Mouse (Mus musculus): ENCODE results near the gene Tmem201.

Gene Tmem201

DNA sequence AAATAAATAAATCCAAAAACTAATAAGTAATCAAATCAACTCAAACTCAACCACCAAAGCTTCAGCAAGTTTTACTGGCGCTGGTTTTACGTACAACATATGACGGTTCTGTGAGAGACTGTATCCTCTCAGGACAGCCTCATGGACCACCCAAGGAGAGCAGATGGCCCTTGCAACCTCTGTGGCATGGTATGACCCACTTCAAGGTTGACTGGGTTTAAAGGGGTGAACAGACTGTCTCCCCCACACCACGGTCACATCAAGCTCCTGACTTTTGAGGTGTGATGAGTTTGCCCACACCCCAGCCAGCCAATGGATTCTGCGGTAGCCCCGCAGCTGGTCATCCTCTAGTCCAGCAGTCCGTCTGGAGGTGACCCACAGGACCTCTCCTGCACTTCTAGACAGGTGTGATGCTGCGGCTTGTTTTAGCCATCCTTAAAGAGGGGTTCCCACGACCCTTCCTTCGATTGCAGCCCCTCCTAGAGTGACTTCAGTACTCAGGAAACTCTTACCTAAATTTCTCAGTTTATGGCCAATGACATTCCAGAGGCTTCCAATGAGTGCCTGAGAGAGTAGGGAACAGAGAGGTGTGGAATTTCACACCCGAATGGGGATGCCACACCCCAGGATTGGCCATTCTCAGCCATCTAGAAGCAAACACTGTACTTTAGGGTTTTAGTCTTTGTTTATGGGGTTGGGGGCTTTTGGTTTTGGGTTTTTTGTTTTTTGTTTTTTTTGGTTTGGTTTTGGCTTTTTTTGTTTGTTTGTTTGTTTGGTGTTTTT is 52.8 kb downstream of the Tmem201 start:
- in situ Hi-C loops (cut with MboI, MseI) = no loop called here

DNA sequence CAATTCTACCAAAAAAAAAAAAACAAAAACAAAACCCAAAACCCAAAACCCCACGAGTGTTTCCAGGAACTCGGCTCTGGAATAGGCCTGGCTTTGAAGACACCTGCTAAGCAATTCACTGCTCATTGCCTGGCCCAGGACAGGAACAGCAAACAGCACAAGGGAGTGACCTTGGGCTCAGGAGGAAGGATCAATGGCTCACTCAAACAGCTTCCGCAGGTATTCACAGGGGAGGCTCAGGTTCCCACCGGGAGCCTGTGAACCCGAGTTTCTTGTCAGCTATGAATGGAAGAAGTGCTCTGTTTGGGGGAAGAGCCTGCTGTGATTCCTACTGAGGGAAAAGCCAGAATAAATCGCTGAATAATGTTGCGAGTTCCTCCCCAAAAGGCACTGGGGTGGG is 54.0 kb downstream of the Tmem201 start:
- in situ Hi-C loops (cut with MboI, MseI) = no loop called here

DNA sequence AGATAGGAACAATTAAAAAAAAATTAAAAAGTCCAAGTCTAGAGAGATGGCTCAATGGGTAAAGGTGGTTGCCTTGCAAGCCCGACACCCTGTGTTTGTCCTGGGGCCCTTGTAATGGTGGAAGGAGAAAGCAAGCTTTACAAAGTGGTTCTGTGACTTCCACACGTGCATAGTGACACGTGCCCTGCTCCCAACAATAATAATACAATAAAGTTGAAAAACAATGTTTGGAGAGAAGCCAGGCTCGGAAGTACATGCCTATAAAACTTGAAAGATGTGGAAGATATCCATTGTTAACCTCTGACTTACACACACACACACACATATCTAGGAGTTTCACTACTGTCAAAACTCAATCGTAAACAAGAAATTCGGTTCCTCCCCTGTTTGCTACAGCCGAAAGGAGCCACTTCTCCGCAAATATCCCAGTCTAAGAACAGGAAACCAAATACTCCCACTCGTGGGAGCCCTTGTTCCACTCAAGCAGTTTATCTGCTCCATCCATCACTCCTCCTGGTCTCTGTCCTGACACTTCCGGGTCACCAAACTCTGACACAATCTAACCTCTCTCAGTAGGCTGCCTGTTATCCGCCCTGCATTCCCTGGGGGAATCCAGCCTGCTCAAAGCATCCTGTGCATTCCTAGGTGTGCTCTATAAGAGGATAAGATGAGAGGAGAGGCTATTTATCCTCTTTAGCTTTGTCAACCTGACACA is 58.6 kb downstream of the Tmem201 start:
- in situ Hi-C loops (cut with MboI, MseI) = no loop called here

DNA sequence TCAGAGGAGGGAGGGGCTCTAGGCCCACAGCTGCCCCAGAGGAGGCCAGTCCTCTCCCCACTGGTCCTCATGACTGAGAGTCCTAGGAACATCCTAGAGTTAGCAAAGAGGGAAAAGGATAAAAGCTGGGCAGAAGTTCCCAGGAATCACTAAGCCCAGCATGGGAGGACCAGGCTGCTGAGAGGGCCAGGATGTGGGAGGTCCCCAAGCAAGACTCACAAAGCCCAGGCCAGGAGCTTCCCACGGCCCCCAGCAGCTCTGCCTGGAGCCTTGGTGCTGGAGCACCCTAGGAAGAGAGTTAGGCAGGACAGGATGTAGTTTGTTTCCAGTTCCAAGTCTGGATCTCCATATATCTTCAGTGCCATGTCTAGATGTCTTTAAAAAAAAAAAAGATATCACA is 59.8 kb downstream of the Tmem201 start:
- in situ Hi-C loops (cut with MboI, MseI) = no loop called here

DNA sequence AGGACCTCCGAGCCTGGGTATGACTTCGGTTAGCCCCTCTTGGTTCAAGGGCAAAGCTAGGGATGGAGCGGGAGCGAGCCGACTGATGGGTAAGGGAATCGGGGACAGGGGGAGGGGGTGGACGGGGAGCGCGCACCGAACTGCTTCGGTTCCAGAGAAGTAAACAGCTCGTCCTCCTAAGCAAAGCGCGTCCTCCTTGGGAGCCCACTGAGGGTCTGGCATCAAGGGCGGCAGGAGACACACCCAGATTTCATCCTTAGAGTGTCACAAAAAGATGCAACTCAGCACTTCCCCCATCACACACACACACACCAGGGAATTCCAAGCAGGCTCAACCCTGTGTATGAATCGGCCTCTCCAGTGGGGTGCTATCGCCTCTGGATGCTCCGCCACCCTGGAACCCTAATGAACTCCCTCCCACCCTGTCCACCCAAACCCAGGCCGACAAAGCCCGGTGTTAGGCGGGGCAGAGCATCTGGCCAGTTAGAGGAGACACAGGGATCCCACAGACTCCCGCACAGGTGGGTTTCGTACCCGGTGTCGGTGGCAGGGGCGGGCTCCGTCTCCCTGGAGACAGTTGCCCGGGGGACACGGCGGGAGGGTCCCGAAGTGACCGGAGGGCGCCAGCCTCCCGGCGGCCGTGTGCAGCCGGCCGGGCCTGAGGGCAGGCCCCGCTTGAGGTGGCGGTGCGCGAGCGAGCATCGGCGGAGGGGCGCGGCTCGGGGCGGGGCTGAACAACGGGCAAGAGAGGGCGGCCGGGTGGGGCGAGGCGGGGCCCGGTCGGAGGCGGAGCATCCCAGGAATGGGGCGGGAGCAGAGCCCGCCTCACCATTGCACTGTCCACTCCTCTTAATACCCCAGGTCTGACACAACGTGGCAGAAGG is 62.2 kb downstream of the Tmem201 start:
- in situ Hi-C loops (cut with MboI, MseI) = no loop called here

DNA sequence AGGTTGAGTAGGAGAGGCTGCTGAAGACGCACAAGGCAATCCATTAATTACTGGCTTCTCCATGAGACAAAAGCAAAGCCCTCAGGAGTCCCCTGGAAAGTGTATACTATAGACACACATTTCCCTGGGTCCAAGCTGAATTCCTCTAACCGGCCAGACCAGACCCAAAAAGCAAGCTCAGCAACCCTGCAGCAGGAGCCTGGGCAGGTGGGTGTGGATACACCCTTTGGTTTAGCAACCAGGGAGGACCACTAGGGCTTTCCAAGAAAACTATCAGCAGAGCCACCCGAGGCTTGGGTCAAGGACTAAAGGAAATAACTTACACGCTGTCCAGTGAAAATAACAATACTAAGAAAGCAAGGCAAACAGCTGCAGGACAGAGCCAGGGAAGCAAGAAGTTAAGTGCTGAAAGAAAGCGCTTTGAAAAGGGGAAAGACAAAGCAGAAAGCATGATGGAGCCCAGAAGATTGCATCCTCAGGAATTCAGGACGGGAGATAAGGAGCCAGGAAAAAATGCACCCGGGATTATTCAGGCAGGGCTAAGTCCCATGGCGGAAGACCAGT is 62.9 kb downstream of the Tmem201 start:
- in situ Hi-C loops (cut with MboI, MseI) = no loop called here

DNA sequence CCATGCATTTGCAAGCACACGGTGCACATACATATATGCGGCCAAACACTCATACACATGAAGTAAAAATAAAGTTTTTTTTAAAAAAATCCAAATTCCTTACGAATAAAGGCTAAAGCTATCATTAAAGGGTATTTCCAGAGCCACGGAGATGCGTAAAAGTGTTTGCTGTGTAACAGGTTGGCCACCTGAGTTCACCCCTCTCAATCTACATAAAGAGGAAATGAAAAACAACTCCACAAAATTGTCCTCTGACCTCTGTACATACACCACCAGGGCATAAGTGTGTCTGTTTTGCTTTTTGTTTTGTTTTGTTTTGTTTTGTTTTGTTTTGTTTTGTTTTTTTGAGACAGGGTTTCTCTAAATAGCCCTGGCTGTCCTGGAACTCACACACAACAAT is 65.1 kb downstream of the Tmem201 start:
- in situ Hi-C loops (cut with MboI, MseI) = no loop called here

DNA sequence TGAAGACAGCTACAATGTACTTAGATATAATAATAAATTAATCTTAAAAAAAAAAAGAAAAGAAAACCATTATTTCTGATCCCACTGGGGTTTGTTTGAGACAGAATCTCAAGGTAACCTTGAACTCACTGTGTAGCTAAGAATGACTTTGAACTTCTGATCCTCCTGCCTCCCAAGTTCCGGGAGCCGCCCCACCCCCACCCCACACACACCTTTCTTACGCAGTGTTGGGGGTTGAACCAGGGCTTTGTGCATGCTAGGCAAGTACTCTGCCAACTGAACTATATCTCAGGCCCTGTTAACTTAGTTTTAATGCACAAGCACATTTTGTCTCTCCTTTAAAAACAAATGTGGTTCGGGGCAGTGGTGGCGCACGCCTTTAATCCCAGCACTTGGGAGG is 66.7 kb downstream of the Tmem201 start:
- in situ Hi-C loops (cut with MboI, MseI) = no loop called here

DNA sequence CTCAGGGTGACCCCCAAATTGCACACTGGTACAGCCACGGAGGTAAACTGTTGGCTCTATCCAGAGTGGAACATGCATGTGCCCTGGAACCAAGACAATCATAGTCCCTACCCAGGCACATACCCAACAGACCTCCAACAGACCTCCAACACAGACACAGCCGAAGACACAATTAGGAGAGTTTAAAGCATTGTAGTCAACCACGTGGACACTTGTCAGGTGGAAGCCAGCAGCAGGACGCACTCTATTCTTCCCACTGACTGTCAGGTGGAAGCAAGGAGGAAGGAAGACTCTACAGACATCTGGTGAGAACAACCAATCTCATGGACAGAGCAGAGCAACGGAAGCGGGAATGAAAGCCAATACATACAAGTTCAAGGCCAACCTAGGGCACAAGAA is 72.2 kb downstream of the Tmem201 start:
- in situ Hi-C loops (cut with MboI, MseI) = no loop called here
